Comparison of ENCODE assay signal across 16 mouse cellular contexts in the genomic region with DNA sequence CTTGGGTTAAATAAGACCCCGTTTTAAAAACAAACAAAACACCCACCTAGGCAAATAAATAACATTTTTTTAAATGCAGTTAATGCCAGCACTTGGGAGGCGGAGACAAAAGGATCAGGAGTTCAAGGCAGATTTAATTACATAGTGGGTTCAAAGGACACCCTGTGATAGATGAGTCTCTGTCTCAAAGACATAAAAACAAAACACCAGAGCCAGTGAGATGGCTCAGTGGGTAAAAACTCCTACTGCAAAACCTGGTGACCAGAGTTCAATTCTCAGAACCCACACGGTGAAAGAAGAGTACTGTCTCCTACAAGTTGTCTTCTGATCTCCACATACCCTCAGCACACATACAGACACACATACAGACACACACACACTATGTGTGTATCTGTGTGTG.
"Had no signal": no experiment of that assay in that cellular context is flagged by ENCODE, and none has a peak within 500 bp of the region (broad histone marks: within the 10 kb centered on the region; RNA-seq: fewer than 3 reads in every experiment).

No protein-coding gene starts in this region.

- H3K4me2 ChIP-seq: neural tube, embryonic 13.5 days; neural tube, embryonic 15.5 days; stomach, embryonic 15.5 days had no signal

- H3K9ac ChIP-seq: neural tube, embryonic 13.5 days; neural tube, embryonic 15.5 days; stomach, embryonic 15.5 days had no signal

- H3K4me3 ChIP-seq: neural tube, embryonic 13.5 days; neural tube, embryonic 15.5 days; stomach, embryonic 15.5 days had no signal

- DNase-seq: retina, postnatal 1 day; right cerebral cortex, adult 18-20 months; right cerebral cortex, postnatal 14 days; right cerebral cortex, postnatal 25 days; right cerebral cortex, postnatal 4 days; spleen, adult 18-20 months; thymus, adult 18-20 months; thymus, adult 2 months; thymus, postnatal 14 days; thymus, postnatal 25 days; thymus, postnatal 36 days; thymus, postnatal 4 days had no signal

- H3K9me3 ChIP-seq: neural tube, embryonic 13.5 days; neural tube, embryonic 15.5 days; stomach, embryonic 15.5 days had no signal

- H3K36me3 ChIP-seq: neural tube, embryonic 13.5 days; neural tube, embryonic 15.5 days; stomach, embryonic 15.5 days had no signal

- H3K27me3 ChIP-seq: neural tube, embryonic 13.5 days; neural tube, embryonic 15.5 days; stomach, embryonic 15.5 days had no signal

- H3K27ac ChIP-seq: neural tube, embryonic 13.5 days; neural tube, embryonic 15.5 days; stomach, embryonic 15.5 days; stomach, postnatal 0 days had no signal
